Mouse (Mus musculus): ENCODE results near the gene Dcaf7.

- TF ChIP-seq CTCF (IDR thresholded peaks at IDR 0.05; ENCODE audit: extremely low read depth, insufficient read depth, low read length) = no peak
- TF ChIP-seq POLR2A (IDR thresholded peaks at IDR 0.05; ENCODE audit: extremely low read depth, insufficient read depth, low read length) = no peak
Measured at GRCm38 (mm10) chr11:106027607-106028006, 9.1 kb upstream of the Dcaf7 start.

Measured in cortical plate, adult 2 months (tissue).